Mouse (Mus musculus): Measurements from ENCODE around the gene Vps18. TPM values are rescaled to one million over a fixed set of nuclear protein-coding genes. Genes with fewer than 3 reads are reported as not detected.

Vps18 gene
- total RNA-seq, 1 experiment: 17.8 TPM

- Histone ChIP-seq H3K36me3 (ENCODE audit: control insufficient read depth, insufficient read depth, low read length, poor library complexity, severe bottlenecking) (no peaks in the 10 kb centered on the region), H3K9me3 (ENCODE audit: control insufficient read depth, insufficient read depth, low read depth, low read length) (no peaks in the 10 kb centered on the region), H3K27ac (ENCODE audit: insufficient read depth, low read depth, low read length, poor library complexity, severe bottlenecking) (no peak overlapping the region), H3K4me3 (ENCODE audit: insufficient read depth in 1 of 2, low read depth in 1 of 2, low read length in 2 of 2, poor library complexity in 1 of 2, severe bottlenecking in 1 of 2) (no peak overlapping the region), H3K4me1 (ENCODE audit: control insufficient read depth in 2 of 2, insufficient read depth in 2 of 2, low read length in 2 of 2, poor library complexity in 1 of 2) (peaks cover 0 to 10% of the 10 kb centered on the region in 2 experiments; a peak in 1 of 4 replicates), H3K9ac (ENCODE audit: insufficient read depth, low read depth, low read length, poor library complexity, severe bottlenecking) (no peak overlapping the region)
- TF ChIP-seq ZNF384 (IDR thresholded peaks at IDR 0.05; ENCODE audit: low read depth, low read length): no peak
- TF ChIP-seq CHD2 (IDR thresholded peaks at IDR 0.05; ENCODE audit: low read depth, low read length): no peak
- no peak for TF ChIP-seq ZC3H11A (IDR thresholded peaks at IDR 0.05; ENCODE audit: borderline replicate concordance, low read depth, low read length)
- TF ChIP-seq MAFK (IDR thresholded peaks at IDR 0.05; ENCODE audit: insufficient read depth, low read depth, low read length): no peak
- TF ChIP-seq HCFC1 (IDR thresholded peaks at IDR 0.05; ENCODE audit: borderline replicate concordance, insufficient read depth, low read length): no peak
- in situ Hi-C loops (cut with MboI; ENCODE audit: low sequenced_read_pairs in 2 of 2, unreplicated experiment in 2 of 2): no loop called here
- DNase-seq (ENCODE audit: low read depth, low spot score): no peak
Measured at GRCm38 (mm10) chr2:119274126-119274525, 14.4 kb upstream of the Vps18 start.

GRCm38 (mm10) chr2:119276926-119277325 is 11.6 kb upstream of the Vps18 start:
- no peak for DNase-seq (ENCODE audit: low read depth, low spot score)
- Histone ChIP-seq H3K27ac (ENCODE audit: insufficient read depth, low read depth, low read length, poor library complexity, severe bottlenecking) (no peak overlapping the region), H3K36me3 (ENCODE audit: control insufficient read depth, insufficient read depth, low read length, poor library complexity, severe bottlenecking) (no peaks in the 10 kb centered on the region), H3K9ac (ENCODE audit: insufficient read depth, low read depth, low read length, poor library complexity, severe bottlenecking) (no peak overlapping the region), H3K9me3 (ENCODE audit: control insufficient read depth, insufficient read depth, low read depth, low read length) (no peaks in the 10 kb centered on the region), H3K4me1 (ENCODE audit: control insufficient read depth in 2 of 2, insufficient read depth in 2 of 2, low read length in 2 of 2, poor library complexity in 1 of 2) (peaks cover 0 to 7% of the 10 kb centered on the region in 2 experiments; a peak in 1 of 4 replicates), H3K4me3 (ENCODE audit: insufficient read depth in 1 of 2, low read depth in 1 of 2, low read length in 2 of 2, poor library complexity in 1 of 2, severe bottlenecking in 1 of 2) (no peak overlapping the region)
- TF ChIP-seq ZNF384 (IDR thresholded peaks at IDR 0.05; ENCODE audit: low read depth, low read length) (no peak), HCFC1 (IDR thresholded peaks at IDR 0.05; ENCODE audit: borderline replicate concordance, insufficient read depth, low read length) (no peak), CHD2 (IDR thresholded peaks at IDR 0.05; ENCODE audit: low read depth, low read length) (no peak), ZC3H11A (IDR thresholded peaks at IDR 0.05; ENCODE audit: borderline replicate concordance, low read depth, low read length) (no peak), MAFK (IDR thresholded peaks at IDR 0.05; ENCODE audit: insufficient read depth, low read depth, low read length) (no peak)
- in situ Hi-C loops (cut with MboI; ENCODE audit: low sequenced_read_pairs in 2 of 2, unreplicated experiment in 2 of 2): no loop called here

- TF ChIP-seq ZNF384 (IDR thresholded peaks at IDR 0.05; ENCODE audit: low read depth, low read length) (no peak), ZC3H11A (IDR thresholded peaks at IDR 0.05; ENCODE audit: borderline replicate concordance, low read depth, low read length) (no peak), MAFK (IDR thresholded peaks at IDR 0.05; ENCODE audit: insufficient read depth, low read depth, low read length) (no peak), CHD2 (IDR thresholded peaks at IDR 0.05; ENCODE audit: low read depth, low read length) (no peak), HCFC1 (IDR thresholded peaks at IDR 0.05; ENCODE audit: borderline replicate concordance, insufficient read depth, low read length) (no peak)
- H3K9me3 ChIP-seq (ENCODE audit: control insufficient read depth, insufficient read depth, low read depth, low read length): no peaks in the 10 kb centered on the region
- no peak overlapping the region for H3K9ac ChIP-seq (ENCODE audit: insufficient read depth, low read depth, low read length, poor library complexity, severe bottlenecking)
- H3K4me1 ChIP-seq (ENCODE audit: control insufficient read depth in 2 of 2, insufficient read depth in 2 of 2, low read length in 2 of 2, poor library complexity in 1 of 2): peaks cover 0 to 7% of the 10 kb centered on the region in 2 experiments; a peak in 1 of 4 replicates
- H3K36me3 ChIP-seq (ENCODE audit: control insufficient read depth, insufficient read depth, low read length, poor library complexity, severe bottlenecking): no peaks in the 10 kb centered on the region
- H3K4me3 ChIP-seq (ENCODE audit: insufficient read depth in 1 of 2, low read depth in 1 of 2, low read length in 2 of 2, poor library complexity in 1 of 2, severe bottlenecking in 1 of 2): peak overlapping the region in 1 of 2 experiments; percentile 11; a peak in 1 of 4 replicates
- H3K27ac ChIP-seq (ENCODE audit: insufficient read depth, low read depth, low read length, poor library complexity, severe bottlenecking): no peak overlapping the region
- DNase-seq (ENCODE audit: low read depth, low spot score): no peak
- in situ Hi-C loops (cut with MboI; ENCODE audit: low sequenced_read_pairs in 2 of 2, unreplicated experiment in 2 of 2): no loop called here
Measured at GRCm38 (mm10) chr2:119277810-119278209, 10.7 kb upstream of the Vps18 start.

- TF ChIP-seq MAFK (IDR thresholded peaks at IDR 0.05; ENCODE audit: insufficient read depth, low read depth, low read length) (no peak), ZNF384 (IDR thresholded peaks at IDR 0.05; ENCODE audit: low read depth, low read length) (no peak), ZC3H11A (IDR thresholded peaks at IDR 0.05; ENCODE audit: borderline replicate concordance, low read depth, low read length) (no peak), CHD2 (IDR thresholded peaks at IDR 0.05; ENCODE audit: low read depth, low read length) (no peak), HCFC1 (IDR thresholded peaks at IDR 0.05; ENCODE audit: borderline replicate concordance, insufficient read depth, low read length) (no peak)
- DNase-seq (ENCODE audit: low read depth, low spot score): no peak
- Histone ChIP-seq H3K36me3 (ENCODE audit: control insufficient read depth, insufficient read depth, low read length, poor library complexity, severe bottlenecking) (no peaks in the 10 kb centered on the region), H3K27ac (ENCODE audit: insufficient read depth, low read depth, low read length, poor library complexity, severe bottlenecking) (no peak overlapping the region), H3K4me1 (ENCODE audit: control insufficient read depth in 2 of 2, insufficient read depth in 2 of 2, low read length in 2 of 2, poor library complexity in 1 of 2) (peaks cover 0 to 8% of the 10 kb centered on the region in 2 experiments; a peak in 1 of 4 replicates), H3K9ac (ENCODE audit: insufficient read depth, low read depth, low read length, poor library complexity, severe bottlenecking) (no peak overlapping the region), H3K9me3 (ENCODE audit: control insufficient read depth, insufficient read depth, low read depth, low read length) (no peaks in the 10 kb centered on the region), H3K4me3 (ENCODE audit: insufficient read depth in 1 of 2, low read depth in 1 of 2, low read length in 2 of 2, poor library complexity in 1 of 2, severe bottlenecking in 1 of 2) (no peak overlapping the region)
- in situ Hi-C loops (cut with MboI; ENCODE audit: low sequenced_read_pairs in 2 of 2, unreplicated experiment in 2 of 2): no loop called here
Measured at GRCm38 (mm10) chr2:119281899-119282565, 6.5 kb upstream of the Vps18 start.
